Mouse (Mus musculus): ENCODE results near the gene Smyd2. TPM values are rescaled to one million over a fixed set of nuclear protein-coding genes. Genes with fewer than 3 reads are reported as not detected.

Gene Smyd2
- polyA plus RNA-seq, 1 experiment = 15.2 TPM

- peaks cover 29% of the 10 kb centered on the region for H3K9me3 ChIP-seq
- no peak overlapping the region for H3K4me3 ChIP-seq (replicated peaks)
- TF ChIP-seq GATA1 (IDR thresholded peaks at IDR 0.05; ENCODE audit: borderline replicate concordance, low read length) = no peak
- no peak for TF ChIP-seq FLI1 (IDR thresholded peaks at IDR 0.05; ENCODE audit: low read length)
- H3K4me1 ChIP-seq = peaks cover 23% of the 10 kb centered on the region
- peaks cover 10% of the 10 kb centered on the region for H3K27me3 ChIP-seq (replicated peaks)
- H3K36me3 ChIP-seq (replicated peaks; ENCODE audit: low read length) = no peaks in the 10 kb centered on the region
Observed at GRCm38 (mm10) chr1:189854646-189855045, 67.5 kb downstream of the Smyd2 start.

DNA sequence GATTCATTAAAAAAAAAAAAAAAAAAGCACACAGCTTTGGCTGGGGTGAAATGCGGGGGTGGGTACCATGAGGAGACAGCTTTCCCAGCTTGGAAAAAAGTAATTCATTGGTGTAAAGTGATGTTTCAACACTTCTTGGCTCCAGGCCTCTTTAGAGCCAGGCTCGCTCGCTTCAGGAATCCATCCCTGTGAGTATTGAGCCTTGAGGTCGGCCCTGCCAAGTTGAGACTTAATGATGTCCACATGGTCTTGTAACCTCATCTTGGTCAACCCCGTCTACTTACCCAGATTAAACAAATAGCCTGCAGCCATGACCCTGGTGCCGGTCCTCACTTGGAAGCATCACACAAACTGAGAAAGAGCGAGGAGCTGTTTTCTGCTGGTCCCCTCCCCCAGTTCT lies 69.7 kb downstream of the Smyd2 start:
- no peak for TF ChIP-seq GATA1 (IDR thresholded peaks at IDR 0.05; ENCODE audit: borderline replicate concordance, low read length)
- H3K4me3 ChIP-seq (replicated peaks) = no peak overlapping the region
- H3K36me3 ChIP-seq (replicated peaks; ENCODE audit: low read length) = no peaks in the 10 kb centered on the region
- peaks cover 10% of the 10 kb centered on the region for H3K27me3 ChIP-seq (replicated peaks)
- H3K9me3 ChIP-seq = peaks cover 32% of the 10 kb centered on the region
- peaks cover 18% of the 10 kb centered on the region for H3K4me1 ChIP-seq

GRCm38 (mm10) chr1:189852051-189852450 lies 70.1 kb downstream of the Smyd2 start:
- TF ChIP-seq FLI1 (IDR thresholded peaks at IDR 0.05; ENCODE audit: low read length) = no peak
- no peak for TF ChIP-seq GATA1 (IDR thresholded peaks at IDR 0.05; ENCODE audit: borderline replicate concordance, low read length)

GRCm38 (mm10) chr1:189849550-189849949 lies 72.6 kb downstream of the Smyd2 start:
- H3K4me1 ChIP-seq = peaks cover 13% of the 10 kb centered on the region; the same call in 1 of the 2 replicates
- peaks cover 11% of the 10 kb centered on the region for H3K27me3 ChIP-seq (replicated peaks)
- TF ChIP-seq FLI1 (IDR thresholded peaks at IDR 0.05; ENCODE audit: low read length) = no peak
- TF ChIP-seq GATA1 (IDR thresholded peaks at IDR 0.05; ENCODE audit: borderline replicate concordance, low read length) = no peak
- no peaks in the 10 kb centered on the region for H3K36me3 ChIP-seq (replicated peaks; ENCODE audit: low read length)
- H3K9me3 ChIP-seq = peaks cover 23% of the 10 kb centered on the region
- H3K4me3 ChIP-seq (replicated peaks) = no peak overlapping the region

More at GRCm38 (mm10) chr1:189852051-189852450, 70.1 kb downstream of the Smyd2 start:
- Histone ChIP-seq H3K4me1 (peaks cover 20% of the 10 kb centered on the region), H3K36me3 (replicated peaks; ENCODE audit: low read length) (no peaks in the 10 kb centered on the region), H3K4me3 (replicated peaks) (no peak overlapping the region), H3K9me3 (peaks cover 29% of the 10 kb centered on the region), H3K27me3 (replicated peaks) (peaks cover 10% of the 10 kb centered on the region)

GRCm38 (mm10) chr1:189846319-189846718 lies 75.8 kb downstream of the Smyd2 start:
- Histone ChIP-seq H3K4me3 (replicated peaks) (no peak overlapping the region), H3K4me1 (peaks cover 13% of the 10 kb centered on the region; the same call in 1 of the 2 replicates), H3K27me3 (replicated peaks) (peaks cover 13% of the 10 kb centered on the region), H3K36me3 (replicated peaks; ENCODE audit: low read length) (no peaks in the 10 kb centered on the region), H3K9me3 (peaks cover 28% of the 10 kb centered on the region)
- TF ChIP-seq FLI1 (IDR thresholded peaks at IDR 0.05; ENCODE audit: low read length) (no peak), GATA1 (IDR thresholded peaks at IDR 0.05; ENCODE audit: borderline replicate concordance, low read length) (no peak)

- Histone ChIP-seq H3K4me1 (peaks cover 4% of the 10 kb centered on the region; the same call in 1 of the 2 replicates), H3K9me3 (no peaks in the 10 kb centered on the region)
Observed at GRCm38 (mm10) chr1:189834166-189834565, 88.0 kb downstream of the Smyd2 start.

DNA sequence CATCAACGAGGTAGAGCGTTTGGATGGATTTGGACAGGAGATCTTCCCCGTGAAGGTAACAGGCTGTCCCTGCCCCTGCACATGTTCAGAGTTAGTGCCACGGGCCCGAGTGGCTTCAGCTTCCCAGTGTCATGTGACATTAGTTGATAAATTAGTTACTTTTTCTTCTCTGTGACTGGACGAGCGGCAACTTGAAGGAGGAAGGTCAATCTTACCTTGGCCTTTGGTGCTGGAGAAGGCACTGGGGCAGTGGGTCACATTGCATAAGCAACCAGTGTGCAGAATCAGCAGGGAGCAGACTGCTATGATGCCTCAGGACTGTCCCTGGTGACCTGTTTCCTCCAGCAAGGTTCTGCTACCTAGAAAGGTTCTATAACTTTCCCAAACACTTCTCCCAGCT lies 88.8 kb downstream of the Smyd2 start:
- H3K36me3 ChIP-seq (replicated peaks; ENCODE audit: low read length) = no peaks in the 10 kb centered on the region
- peaks cover 10% of the 10 kb centered on the region for H3K27me3 ChIP-seq (replicated peaks)

More at GRCm38 (mm10) chr1:189834166-189834565, 88.0 kb downstream of the Smyd2 start:
- Histone ChIP-seq H3K36me3 (replicated peaks; ENCODE audit: low read length) (no peaks in the 10 kb centered on the region), H3K27me3 (replicated peaks) (peaks cover 13% of the 10 kb centered on the region), H3K4me3 (replicated peaks) (no peak overlapping the region)
- TF ChIP-seq FLI1 (IDR thresholded peaks at IDR 0.05; ENCODE audit: low read length) (no peak), GATA1 (IDR thresholded peaks at IDR 0.05; ENCODE audit: borderline replicate concordance, low read length) (no peak)

GRCm38 (mm10) chr1:189830797-189831232 lies 91.3 kb downstream of the Smyd2 start:
- Histone ChIP-seq H3K4me3 (replicated peaks) (no peak overlapping the region), H3K27me3 (replicated peaks) (peaks cover 7% of the 10 kb centered on the region), H3K36me3 (replicated peaks; ENCODE audit: low read length) (no peaks in the 10 kb centered on the region), H3K4me1 (peaks cover 4% of the 10 kb centered on the region; the same call in 1 of the 2 replicates), H3K9me3 (peaks cover 7% of the 10 kb centered on the region; the same call in 1 of the 2 replicates)
- TF ChIP-seq GATA1 (IDR thresholded peaks at IDR 0.05; ENCODE audit: borderline replicate concordance, low read length) = no peak
- TF ChIP-seq FLI1 (IDR thresholded peaks at IDR 0.05; ENCODE audit: low read length) = no peak

More for the DNA sequence above, 88.8 kb downstream of the Smyd2 start:
- TF ChIP-seq FLI1 (IDR thresholded peaks at IDR 0.05; ENCODE audit: low read length) = no peak
- no peak for TF ChIP-seq GATA1 (IDR thresholded peaks at IDR 0.05; ENCODE audit: borderline replicate concordance, low read length)
- Histone ChIP-seq H3K9me3 (no peaks in the 10 kb centered on the region; the same call in 1 of the 2 replicates), H3K4me1 (peaks cover 4% of the 10 kb centered on the region; the same call in 1 of the 2 replicates), H3K4me3 (replicated peaks) (no peak overlapping the region)

Other genes starting within 250 kb of the Smyd2 start
- 1.2 TPM in 2 replicates for gene Cenpf, start 234.3 kb downstream of the Smyd2 start, polyA plus RNA-seq (2012; ENCODE audit: insufficient read depth, low replicate concordance)
- 0.15 and 0.39 TPM in 2 replicates for gene Ptpn14, start 194.1 kb downstream of the Smyd2 start, polyA plus RNA-seq (2012; ENCODE audit: insufficient read depth, low replicate concordance)
- gene Prox1, start 248.4 kb upstream of the Smyd2 start, polyA plus RNA-seq (2012; ENCODE audit: insufficient read depth, low replicate concordance) = 0.06 and 1.4 TPM in 2 replicates

Data from megakaryocyte, embryonic 14.5 days (primary cell).